ENCODE assay signal across 20 mouse cellular contexts in the genomic region with DNA sequence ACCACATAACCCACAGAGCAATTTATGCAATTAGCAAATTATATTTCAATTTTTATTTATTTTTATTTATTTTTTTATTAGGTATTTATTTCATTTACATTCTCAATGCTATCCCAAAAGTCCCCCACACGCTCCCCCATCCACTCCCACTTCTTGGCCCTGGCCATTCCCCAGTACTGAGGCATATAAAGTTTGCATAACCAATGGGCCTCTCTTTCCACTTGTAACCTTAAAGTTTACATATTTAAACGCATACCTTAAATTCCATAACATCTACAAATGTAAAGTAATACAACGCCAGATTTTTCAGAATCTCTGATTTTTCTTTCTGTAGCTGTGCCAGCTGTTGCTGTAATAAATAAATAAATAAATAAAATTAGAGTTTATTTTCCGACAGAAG.
"Had no signal": no experiment of that assay in that cellular context is flagged by ENCODE, and none has a peak within 500 bp of the region (broad histone marks: within the 10 kb centered on the region; RNA-seq: fewer than 3 reads in every experiment).

No protein-coding gene starts in this region.

- H3K9ac ChIP-seq: liver, embryonic 12.5 days; liver, embryonic 14.5 days; midbrain, embryonic 12.5 days; neural tube, embryonic 13.5 days; neural tube, embryonic 15.5 days had no signal

- DNase-seq: lung, adult 18-20 months; lung, postnatal 14 days; lung, postnatal 4 days; midbrain, embryonic 14.5 days; retina, postnatal 1 day; right cerebral cortex, adult 18-20 months; right cerebral cortex, postnatal 25 days; right cerebral cortex, postnatal 4 days; spleen, adult 18-20 months; thymus, adult 18-20 months; thymus, postnatal 14 days; thymus, postnatal 36 days had no signal

- ATAC-seq: liver, embryonic 12.5 days; midbrain, embryonic 16.5 days had no signal

- H3K27me3 ChIP-seq: liver, embryonic 12.5 days; midbrain, embryonic 12.5 days; neural tube, embryonic 13.5 days; neural tube, embryonic 15.5 days had no signal

- H3K4me3 ChIP-seq: liver, embryonic 12.5 days; midbrain, embryonic 10.5 days; midbrain, embryonic 12.5 days; myocyte; neural tube, embryonic 13.5 days; neural tube, embryonic 15.5 days had no signal

- H3K9me3 ChIP-seq: liver, embryonic 12.5 days; midbrain, embryonic 10.5 days; midbrain, embryonic 12.5 days; neural tube, embryonic 13.5 days; neural tube, embryonic 15.5 days had no signal

- H3K27ac ChIP-seq: liver, embryonic 12.5 days; liver, embryonic 14.5 days; midbrain, embryonic 10.5 days; midbrain, embryonic 12.5 days; neural tube, embryonic 13.5 days; neural tube, embryonic 15.5 days had no signal

- H3K4me2 ChIP-seq: liver, embryonic 12.5 days; midbrain, embryonic 12.5 days; neural tube, embryonic 13.5 days; neural tube, embryonic 15.5 days had no signal

- H3K4me1 ChIP-seq: liver, embryonic 12.5 days; midbrain, embryonic 10.5 days; midbrain, embryonic 12.5 days; neural tube, embryonic 13.5 days; neural tube, embryonic 15.5 days had no signal
